Mouse (Mus musculus): ENCODE results near the gene Slc4a5.

- TF ChIP-seq POLR2A (IDR thresholded peaks at IDR 0.05; ENCODE audit: extremely low read depth, insufficient read depth, low read length) (no peak), CTCF (IDR thresholded peaks at IDR 0.05; ENCODE audit: extremely low read depth, insufficient read depth, low read length) (no peak)
Observed at GRCm38 (mm10) chr6:83326761-83327160, 107.1 kb downstream of the Slc4a5 start.
